Mouse (Mus musculus) liver, adult 2 months (tissue): Measurements from ENCODE around the gene St6gal1. TPM values are rescaled to one million over a fixed set of nuclear protein-coding genes. Genes with fewer than 3 reads are reported as not detected.

ENCODE experiments used
- DNase-seq: peaks from one replicate; pipeline ENCODE4 v3.0.0-alpha.2; 2011; ENCODE audit warnings: low read depth, low spot score; ENCODE audit errors: extremely low read depth
- H3K27ac ChIP-seq: fragments of 200-500 bp; replicated peaks from 2 replicates; pipeline ENCODE4 v1.5.1; 2012; ENCODE audit warnings: low read depth, mild to moderate bottlenecking, control low read depth, inconsistent platforms, low read length; ENCODE audit not compliant: insufficient read depth
- H3K27me3 ChIP-seq: fragments of 200-500 bp; 2 replicates; pipeline ENCODE4 v1.6.1; 2012; ENCODE audit warnings: mild to moderate bottlenecking, moderate library complexity, low read length, inconsistent platforms; ENCODE audit not compliant: control insufficient read depth, insufficient read depth
- H3K36me3 ChIP-seq: fragments of 200-500 bp; 2 replicates; pipeline ENCODE4 v1.6.1; 2012; ENCODE audit warnings: low read length, inconsistent platforms; ENCODE audit not compliant: control insufficient read depth, insufficient read depth
- H3K4me1 ChIP-seq: fragments of 200-500 bp; 2 replicates; pipeline ENCODE4 v1.6.1; 2011; ENCODE audit warnings: low read length; ENCODE audit not compliant: control insufficient read depth, insufficient read depth
- H3K4me3 ChIP-seq: fragments of 200-500 bp; 2 replicates; pipeline ENCODE4 v1.5.1; 2011; ENCODE audit warnings: low read depth, mild to moderate bottlenecking, control low read depth, low read length, moderate library complexity; ENCODE audit not compliant: insufficient read depth
- H3K79me2 ChIP-seq: fragments of 200-500 bp; 2 replicates; pipeline ENCODE4 v1.6.1; 2012; ENCODE audit warnings: inconsistent platforms, mild to moderate bottlenecking, low read length, moderate library complexity; ENCODE audit not compliant: control insufficient read depth, insufficient read depth
- H3K9ac ChIP-seq: fragments of 200-500 bp; 2 replicates; pipeline ENCODE4 v1.6.1; 2012; ENCODE audit warnings: low read depth, mild to moderate bottlenecking, control low read depth, inconsistent platforms, low read length
- CTCF ChIP-seq: fragments of 200-500 bp; IDR thresholded peaks from 2 replicates; pipeline ENCODE4 v1.5.1; 2011; ENCODE audit warnings: low read depth, low read length, control low read depth
- POLR2A ChIP-seq: fragments of 200-500 bp; IDR thresholded peaks from 2 replicates; pipeline ENCODE4 v1.6.1; 2011; ENCODE audit warnings: low read length, control low read depth; ENCODE audit not compliant: insufficient read depth; ENCODE audit errors: extremely low read depth
- WGBS: fragments of 180-500 bp; shearing (Covaris S2); methylation state at CpG from one replicate; pipeline ENCODE4 v1.1.7; 2018; 5-methylcytosine and 5-hydroxymethylcytosine counted together
- polyA plus RNA-seq: library from polyadenylated mRNA; depleted of rRNA; stranded (reverse); fragments of >200 nt; gene quantifications from 2 replicates; pipeline ENCODE4 v1.2.3, GENCODE M21; 2012
- total RNA-seq: library from RNA; depleted of rRNA; stranded (reverse); fragments of >200 nt; gene quantifications from 2 replicates; pipeline ENCODE4 v1.2.3, GENCODE M21; 2014

Gene St6gal1
- total and polyA plus RNA-seq, 2 experiments: 36.7 to 41.3 TPM

GRCm38 (mm10) chr16:23361434-23361970 lies 137.0 kb downstream of the St6gal1 start:
- H3K9ac ChIP-seq: no peak overlapping the region
- DNase-seq: no peak
- H3K27me3 ChIP-seq: no peaks in the 10 kb centered on the region
- H3K36me3 ChIP-seq: peaks cover 18% of the 10 kb centered on the region
- TF ChIP-seq CTCF (no peak), POLR2A (no peak)
- WGBS: 86% methylated on average over 3 of the region's 3 CpGs
- no peak overlapping the region for H3K27ac ChIP-seq
- no peaks in the 10 kb centered on the region for H3K79me2 ChIP-seq
- no peaks in the 10 kb centered on the region for H3K4me1 ChIP-seq
- H3K4me3 ChIP-seq: no peak overlapping the region

DNA sequence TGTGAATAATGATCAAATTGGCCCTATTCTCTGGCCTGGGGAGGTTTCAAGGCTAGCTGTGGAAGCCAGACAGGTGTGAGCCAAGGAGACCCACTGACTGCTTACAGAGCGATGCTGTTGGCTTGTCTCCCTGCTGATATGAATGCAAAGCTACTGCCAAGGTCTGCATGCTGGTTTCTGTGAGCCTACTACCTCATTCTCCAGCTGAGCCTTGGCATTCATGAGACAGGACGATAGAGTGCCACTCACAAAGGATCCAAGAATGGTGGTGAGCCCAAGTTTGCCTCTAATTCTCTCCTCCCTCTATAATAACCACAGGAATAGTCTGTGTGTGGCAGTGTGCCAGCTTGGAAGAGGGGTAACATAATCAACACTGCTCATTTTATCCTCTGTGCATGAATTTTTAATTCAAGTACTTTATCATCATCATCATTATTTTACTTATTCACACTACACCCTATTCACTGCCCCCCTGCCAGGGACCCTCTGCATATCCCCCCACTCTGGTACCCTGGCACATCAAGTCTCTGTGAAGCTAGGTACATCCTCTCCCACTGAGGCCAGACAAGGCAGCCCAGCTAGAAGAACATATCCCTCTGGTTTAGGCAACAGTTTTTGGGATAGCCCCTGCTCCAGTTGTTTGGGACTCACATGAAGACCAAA lies 139.9 kb downstream of the St6gal1 start:
- Histone ChIP-seq H3K36me3 (no peaks in the 10 kb centered on the region), H3K9ac (no peak overlapping the region), H3K4me3 (no peak overlapping the region), H3K27me3 (no peaks in the 10 kb centered on the region), H3K4me1 (no peaks in the 10 kb centered on the region), H3K79me2 (no peaks in the 10 kb centered on the region), H3K27ac (no peak overlapping the region)
- DNase-seq: no peak
- TF ChIP-seq POLR2A (no peak), CTCF (no peak)
- WGBS: 86% methylated on average over 2 of the region's 2 CpGs

DNA sequence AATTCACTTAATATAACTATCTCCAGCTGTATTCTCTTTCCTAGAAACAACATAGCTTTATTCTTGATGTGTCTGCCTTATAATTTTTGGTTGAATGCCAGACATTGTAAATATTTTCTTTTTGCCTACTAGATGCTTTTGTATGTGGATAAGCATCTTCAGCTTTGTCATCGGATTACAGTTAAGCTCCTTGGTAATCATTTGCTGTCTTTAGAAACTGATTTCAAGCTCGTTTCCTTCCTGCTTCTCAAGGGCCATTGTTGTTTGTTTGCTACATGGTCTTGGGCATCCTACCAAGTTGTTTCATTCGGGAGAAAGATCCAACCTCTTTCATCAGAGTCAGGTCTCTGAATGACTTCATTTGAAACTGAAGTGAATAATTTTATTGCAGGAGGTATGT lies 144.6 kb downstream of the St6gal1 start:
- no peaks in the 10 kb centered on the region for H3K27me3 ChIP-seq
- DNase-seq: no peak
- H3K79me2 ChIP-seq: no peaks in the 10 kb centered on the region
- H3K4me1 ChIP-seq: no peaks in the 10 kb centered on the region
- no peak overlapping the region for H3K4me3 ChIP-seq
- H3K9ac ChIP-seq: no peak overlapping the region
- TF ChIP-seq POLR2A (no peak), CTCF (no peak)
- WGBS: 63% methylated on average over 3 of the region's 3 CpGs
- H3K36me3 ChIP-seq: no peaks in the 10 kb centered on the region
- no peak overlapping the region for H3K27ac ChIP-seq

DNA sequence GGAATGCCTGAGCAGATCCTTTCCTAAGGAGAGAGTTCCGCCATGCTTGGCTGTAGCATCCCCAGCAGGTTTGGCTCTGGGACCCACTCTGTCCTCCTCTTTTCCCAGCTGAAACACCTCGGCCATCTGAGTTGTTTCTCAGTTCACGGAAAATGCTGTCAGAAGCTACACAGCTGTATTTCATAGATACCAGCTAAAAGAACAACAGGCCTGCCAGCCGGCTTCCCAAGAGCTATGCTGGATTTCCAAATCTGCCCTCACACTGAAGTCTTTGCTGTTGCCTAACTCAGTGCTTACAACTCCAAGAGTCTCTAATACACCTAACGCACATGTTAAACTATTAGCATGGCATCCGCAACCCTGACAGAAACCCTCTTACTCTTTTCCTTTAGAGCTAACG lies 146.2 kb downstream of the St6gal1 start:
- no peak for DNase-seq
- Histone ChIP-seq H3K9ac (no peak overlapping the region), H3K79me2 (no peaks in the 10 kb centered on the region), H3K27me3 (no peaks in the 10 kb centered on the region), H3K36me3 (no peaks in the 10 kb centered on the region), H3K27ac (no peak overlapping the region), H3K4me3 (no peak overlapping the region), H3K4me1 (no peaks in the 10 kb centered on the region)
- 94% methylated on average over 7 of the region's 7 CpGs for WGBS
- TF ChIP-seq POLR2A (no peak), CTCF (no peak)

- Histone ChIP-seq H3K36me3 (no peaks in the 10 kb centered on the region), H3K27ac (no peak overlapping the region), H3K4me3 (no peak overlapping the region), H3K9ac (no peak overlapping the region), H3K4me1 (no peaks in the 10 kb centered on the region), H3K79me2 (no peaks in the 10 kb centered on the region), H3K27me3 (no peaks in the 10 kb centered on the region)
- TF ChIP-seq CTCF (no peak), POLR2A (no peak)
- DNase-seq: no peak
- whole genome bisulfite sequencing: 89% methylated on average over 2 of the region's 2 CpGs
Measured at GRCm38 (mm10) chr16:23372340-23372739, 147.8 kb downstream of the St6gal1 start.

- DNase-seq: no peak
- Histone ChIP-seq H3K36me3 (no peaks in the 10 kb centered on the region), H3K27me3 (no peaks in the 10 kb centered on the region), H3K79me2 (no peaks in the 10 kb centered on the region), H3K27ac (no peak overlapping the region), H3K9ac (no peak overlapping the region), H3K4me1 (no peaks in the 10 kb centered on the region), H3K4me3 (no peak overlapping the region)
- TF ChIP-seq POLR2A (no peak), CTCF (no peak)
- 95% methylated on average over 4 of the region's 4 CpGs for WGBS
Measured at GRCm38 (mm10) chr16:23374068-23374467, 149.5 kb downstream of the St6gal1 start.
